Mouse (Mus musculus) CD4-positive, CD25-positive, alpha-beta regulatory T cell, adult 2 months (primary cell): ENCODE data around the gene Cdc5l.
A peak's percentile ranks its signal among the peaks of the same experiment; 100 is the strongest.
"Not testable (repeated sequence)": the region's sequence is repeated elsewhere in the genome, so short reads cannot be mapped to it uniquely, and the experiment has no call there.

Source experiments
- DNase-seq: peaks from one replicate; pipeline ENCODE4 v3.0.0-alpha.2; 2012; ENCODE audit warnings: low read depth, low spot score

The Cdc5l gene

GRCm38 (mm10) chr17:45434262-45434590 is 689 bp upstream of the Cdc5l start:
- no peak for DNase-seq

- no peak for DNase-seq
Observed at GRCm38 (mm10) chr17:45432706-45433398, 685 bp downstream of the Cdc5l start.

GRCm38 (mm10) chr17:45432007-45432406 is 1.5 kb downstream of the Cdc5l start:
- DNase-seq: peak; percentile 2

GRCm38 (mm10) chr17:45417387-45417786 is 16.1 kb downstream of the Cdc5l start:
- no peak for DNase-seq

- not testable (repeated sequence) for DNase-seq
Observed at GRCm38 (mm10) chr17:45411617-45412016, 21.9 kb downstream of the Cdc5l start.

- no peak for DNase-seq
Observed at GRCm38 (mm10) chr17:45408719-45409118, 24.8 kb downstream of the Cdc5l start.

- DNase-seq: peak; percentile 27
Observed at GRCm38 (mm10) chr17:45406281-45406680, 27.3 kb downstream of the Cdc5l start.

GRCm38 (mm10) chr17:45403207-45403606 is 30.3 kb downstream of the Cdc5l start:
- peak; percentile 79 for DNase-seq

GRCm38 (mm10) chr17:45402601-45403000 is 30.9 kb downstream of the Cdc5l start:
- no peak for DNase-seq

- DNase-seq: no peak
Observed at GRCm38 (mm10) chr17:45402126-45402525, 31.4 kb downstream of the Cdc5l start.

GRCm38 (mm10) chr17:45401126-45401905 is 32.2 kb downstream of the Cdc5l start:
- DNase-seq: no peak

- DNase-seq: no peak
Observed at GRCm38 (mm10) chr17:45398021-45398420, 35.5 kb downstream of the Cdc5l start.

GRCm38 (mm10) chr17:45397541-45397940 is 36.0 kb downstream of the Cdc5l start:
- DNase-seq: peak; percentile 61

GRCm38 (mm10) chr17:45394612-45395011 is 38.9 kb downstream of the Cdc5l start:
- no peak for DNase-seq

GRCm38 (mm10) chr17:45393765-45394164 is 39.8 kb downstream of the Cdc5l start:
- DNase-seq: no peak

- no peak for DNase-seq
Observed at GRCm38 (mm10) chr17:45389896-45390295, 43.6 kb downstream of the Cdc5l start.

- DNase-seq: no peak
Observed at GRCm38 (mm10) chr17:45386986-45387385, 46.6 kb downstream of the Cdc5l start.

- DNase-seq: no peak
Observed at GRCm38 (mm10) chr17:45383305-45383704, 50.2 kb downstream of the Cdc5l start.

- no peak for DNase-seq
Observed at GRCm38 (mm10) chr17:45379271-45379784, 54.2 kb downstream of the Cdc5l start.

GRCm38 (mm10) chr17:45377323-45377722 is 56.2 kb downstream of the Cdc5l start:
- no peak for DNase-seq

GRCm38 (mm10) chr17:45373987-45374608 is 59.4 kb downstream of the Cdc5l start:
- DNase-seq: peak; percentile 79

- no peak for DNase-seq
Observed at GRCm38 (mm10) chr17:45371042-45371441, 62.5 kb downstream of the Cdc5l start.
